Mouse (Mus musculus): ENCODE results near the gene Sept14.

Sept14 gene

GRCm38 (mm10) chr5:129667851-129668250 is 40.5 kb downstream of the Sept14 start:
- DNase-seq: no peak

- DNase-seq: no peak
Observed at GRCm38 (mm10) chr5:129666271-129666909, 41.9 kb downstream of the Sept14 start.

DNA sequence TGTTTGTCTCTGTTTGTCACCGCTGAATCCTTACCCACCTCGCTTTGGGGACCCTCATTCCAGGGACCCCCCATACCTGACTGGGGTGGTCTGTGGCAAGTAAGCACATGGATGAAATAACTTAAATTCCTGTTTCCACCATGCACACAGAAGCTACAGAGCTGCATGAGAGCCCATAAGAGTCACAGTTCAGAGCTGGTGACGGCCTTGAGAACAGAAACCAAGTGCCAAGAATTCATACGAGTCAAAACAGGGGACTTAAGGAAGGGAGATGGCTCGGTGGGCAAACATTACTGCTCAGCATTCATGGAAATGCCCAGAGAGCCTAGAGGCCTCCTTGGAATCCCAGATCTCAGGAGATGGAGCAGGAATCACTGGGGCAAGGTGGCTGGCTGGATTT is 44.2 kb downstream of the Sept14 start:
- no peak for DNase-seq

- no peak for DNase-seq
Observed at GRCm38 (mm10) chr5:129657931-129658330, 50.4 kb downstream of the Sept14 start.

GRCm38 (mm10) chr5:129657016-129657415 is 51.3 kb downstream of the Sept14 start:
- DNase-seq: no peak

DNA sequence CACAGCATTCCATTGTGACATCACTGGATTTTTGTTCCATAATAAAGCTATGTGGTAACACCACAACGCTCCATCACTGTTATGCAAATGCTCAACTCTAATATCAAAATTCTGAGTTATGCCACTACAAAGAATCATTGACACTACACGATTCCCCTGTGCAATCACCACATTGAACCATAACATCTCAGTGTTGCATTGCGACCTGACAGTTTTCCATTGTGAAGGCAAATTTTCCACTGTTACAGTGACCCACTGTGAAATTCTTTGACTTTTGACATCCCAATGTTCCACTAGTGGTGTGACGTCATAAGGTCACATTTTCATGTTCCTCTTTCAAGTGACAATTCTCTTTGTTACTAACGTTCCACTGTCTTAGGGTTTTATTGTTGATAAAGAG is 57.5 kb downstream of the Sept14 start:
- no peak for DNase-seq

Data from cerebellum, postnatal 10 days (tissue).